Mouse (Mus musculus) spleen, postnatal 10 days (tissue): Measurements from ENCODE around the gene Limch1.

Experiments used
- DNase-seq, 2 experiments: peaks; one replicate each; pipeline ENCODE4 v3.0.0; 2021 to 2022; ENCODE audit warnings: low spot score in 2 of 2

The Limch1 gene

DNA sequence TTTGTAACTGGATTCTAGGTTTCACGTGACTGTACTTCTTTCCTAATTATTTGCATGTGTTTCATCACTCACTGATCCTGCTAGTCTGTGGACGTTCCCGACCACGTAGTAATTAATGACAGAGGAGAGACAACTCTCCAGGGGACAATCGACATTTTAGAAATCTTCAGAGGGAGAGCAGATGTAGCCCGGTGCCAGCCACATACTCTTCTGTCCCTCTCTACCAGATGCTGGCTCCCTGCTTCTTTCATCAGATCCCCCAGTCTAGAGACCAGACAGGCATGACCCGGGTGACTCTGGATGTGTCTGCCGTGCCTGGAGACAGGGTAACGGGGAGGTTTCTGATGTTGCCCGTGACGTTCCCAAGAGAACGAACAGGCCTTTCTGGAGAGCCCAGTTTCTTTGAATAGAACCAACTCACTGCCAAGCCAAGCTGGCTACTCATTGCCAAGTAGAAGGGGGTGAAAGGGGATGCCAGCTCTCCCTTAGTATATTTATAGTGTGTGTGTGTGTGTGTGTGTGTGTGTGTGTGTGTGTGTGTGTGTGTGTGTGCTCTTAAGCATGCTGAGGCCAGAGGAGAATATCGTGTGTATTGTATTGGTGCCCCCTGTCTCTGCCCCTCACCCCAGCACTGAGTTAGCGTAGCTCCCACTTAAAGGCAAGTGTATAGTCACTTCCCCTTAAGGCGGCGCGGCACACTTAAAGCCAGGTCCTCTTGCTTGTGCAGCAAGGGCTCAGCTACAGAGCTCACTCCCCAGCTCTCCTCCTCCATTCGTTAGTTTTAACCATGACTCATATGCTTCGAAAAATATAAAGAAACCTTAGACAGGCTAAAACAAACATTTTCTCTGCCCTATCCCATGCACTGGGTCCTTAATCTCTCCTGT lies 233.9 kb downstream of the Limch1 start:
- DNase-seq, result no peak

DNA sequence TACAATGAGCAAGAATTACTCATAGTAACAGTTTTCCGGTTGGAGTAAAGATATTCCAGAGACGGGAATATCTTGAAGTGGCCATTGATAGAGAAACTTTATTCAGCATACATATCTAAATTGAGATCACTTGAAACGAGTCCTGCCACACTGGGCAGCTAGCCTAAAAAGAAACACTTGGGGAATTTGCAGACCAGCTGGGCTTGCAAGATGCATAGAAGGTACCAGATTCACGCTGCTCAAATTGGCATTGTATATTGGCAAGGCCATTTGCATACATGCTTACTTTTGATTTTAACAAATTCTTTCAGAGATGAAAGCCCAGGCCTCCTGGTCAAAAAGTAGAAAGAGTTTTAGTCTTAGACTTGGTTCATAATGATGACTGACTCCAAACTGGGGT lies 235.2 kb downstream of the Limch1 start:
- DNase-seq, result no peak

DNA sequence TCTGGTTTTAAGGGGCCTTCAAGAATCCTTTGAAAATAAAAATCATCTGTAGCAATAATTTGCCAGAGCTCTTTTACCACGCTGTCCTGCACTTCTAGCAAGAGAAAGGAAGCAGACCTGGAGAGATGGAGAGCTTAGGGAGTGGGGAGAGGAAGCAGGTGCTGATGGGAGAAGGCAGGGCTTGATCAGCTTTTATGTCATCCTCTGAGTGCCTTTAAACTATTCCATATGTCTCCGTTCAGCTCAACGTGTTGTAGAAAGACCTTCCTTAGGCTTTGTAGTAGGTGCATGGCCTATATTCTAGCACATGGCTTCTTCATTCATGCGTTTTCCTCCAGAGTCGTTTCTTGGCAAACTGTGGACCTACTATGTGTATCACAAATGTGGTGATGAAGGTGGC lies 237.5 kb downstream of the Limch1 start:
- no peak for DNase-seq

DNA sequence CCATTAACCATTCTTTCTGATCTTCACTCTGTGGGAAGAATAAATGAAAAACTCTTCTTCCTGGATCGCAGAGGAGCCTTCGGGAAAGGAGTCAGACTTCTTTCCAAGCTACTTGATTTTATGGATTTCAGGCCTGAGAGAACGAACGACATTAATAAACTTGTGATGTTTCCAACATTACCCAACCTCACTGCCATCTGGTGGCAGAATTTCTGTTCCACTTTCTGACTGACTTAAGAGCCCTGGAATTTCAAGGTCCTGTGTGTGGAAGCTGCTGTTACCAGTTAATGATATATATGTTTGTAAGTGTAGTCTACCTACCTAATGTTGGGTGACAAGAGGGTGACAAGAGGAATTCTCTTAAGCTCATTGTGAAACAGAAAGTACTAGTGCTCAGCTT lies 243.3 kb downstream of the Limch1 start:
- DNase-seq, result no peak

DNA sequence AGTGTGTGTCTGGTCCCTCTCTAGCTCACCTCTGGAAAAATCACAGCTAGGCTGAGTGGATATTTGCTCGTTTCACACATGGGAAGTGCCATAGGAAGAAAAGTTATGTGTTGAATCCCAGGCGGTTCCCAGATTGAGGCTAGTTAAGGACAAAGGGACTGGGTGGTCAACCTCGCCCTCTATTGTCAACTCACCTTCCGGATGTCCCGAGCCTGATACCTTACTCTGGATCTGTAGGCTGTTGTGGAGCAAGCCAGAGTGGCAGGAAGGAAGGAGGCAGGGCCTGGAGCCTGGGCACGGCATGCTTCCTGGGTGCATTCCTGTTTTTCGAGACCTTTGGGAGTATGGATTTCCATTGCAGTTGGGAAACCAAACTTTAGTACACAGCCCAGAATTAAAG lies 243.9 kb downstream of the Limch1 start:
- DNase-seq, result no peak

DNA sequence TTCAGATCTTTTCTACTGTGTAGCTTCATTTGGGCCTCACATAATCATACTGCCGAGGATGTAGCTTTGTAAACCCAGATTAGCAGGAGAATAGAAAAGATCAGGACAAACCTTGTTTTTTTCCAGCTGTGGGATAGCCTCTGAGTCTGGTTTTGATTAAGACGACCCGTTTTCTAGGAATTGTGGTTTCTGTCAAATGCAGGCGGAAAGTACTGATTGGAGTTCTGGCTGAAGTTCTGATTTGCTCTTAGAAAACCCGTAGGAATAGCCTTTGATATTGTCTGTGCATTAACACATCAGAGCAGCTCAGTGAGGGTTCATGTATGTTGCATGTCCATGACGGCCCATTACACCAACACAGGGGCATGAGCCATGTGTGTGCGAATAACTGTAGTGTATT lies 246.8 kb downstream of the Limch1 start:
- DNase-seq, result no peak

DNA sequence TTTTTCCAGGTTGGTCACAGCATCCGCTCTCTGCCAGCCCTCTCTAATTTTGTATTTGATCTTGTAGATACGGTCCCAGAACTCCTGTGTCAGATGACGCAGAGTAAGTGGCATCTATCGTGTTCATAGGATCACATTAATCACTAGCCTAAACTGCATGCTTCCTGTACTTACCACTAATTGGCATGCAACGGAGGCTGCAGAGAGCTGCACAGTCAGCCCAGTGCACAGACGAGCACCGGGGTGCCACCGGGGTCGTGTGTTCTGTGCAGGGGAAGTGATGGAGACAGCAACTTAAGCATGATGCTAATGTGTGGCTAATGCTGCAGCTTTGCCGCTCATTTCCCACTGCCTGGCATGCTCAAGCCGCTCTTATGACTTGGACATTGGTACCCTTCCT lies 247.4 kb downstream of the Limch1 start:
- no peak for DNase-seq

DNA sequence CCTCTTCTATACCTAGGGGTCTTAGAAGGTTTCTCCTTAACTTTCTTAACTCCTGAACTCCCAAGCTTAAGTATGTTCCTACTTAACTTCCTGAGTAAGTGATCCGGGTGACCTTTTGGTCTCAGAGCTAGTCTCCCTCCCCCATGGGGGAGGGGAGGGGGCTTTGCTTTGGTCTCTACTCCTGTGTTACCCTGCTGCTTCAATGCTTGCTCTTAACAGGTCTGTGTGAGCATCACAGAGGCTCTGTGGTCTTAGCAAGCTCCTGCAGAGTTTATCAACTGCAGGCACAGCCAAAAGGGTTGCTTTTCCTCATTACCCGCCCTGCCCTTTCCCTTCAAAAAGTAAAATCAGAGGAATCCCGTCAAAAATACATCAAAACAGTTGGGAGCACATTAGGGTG lies 250.5 kb downstream of the Limch1 start:
- no peak for DNase-seq

DNA sequence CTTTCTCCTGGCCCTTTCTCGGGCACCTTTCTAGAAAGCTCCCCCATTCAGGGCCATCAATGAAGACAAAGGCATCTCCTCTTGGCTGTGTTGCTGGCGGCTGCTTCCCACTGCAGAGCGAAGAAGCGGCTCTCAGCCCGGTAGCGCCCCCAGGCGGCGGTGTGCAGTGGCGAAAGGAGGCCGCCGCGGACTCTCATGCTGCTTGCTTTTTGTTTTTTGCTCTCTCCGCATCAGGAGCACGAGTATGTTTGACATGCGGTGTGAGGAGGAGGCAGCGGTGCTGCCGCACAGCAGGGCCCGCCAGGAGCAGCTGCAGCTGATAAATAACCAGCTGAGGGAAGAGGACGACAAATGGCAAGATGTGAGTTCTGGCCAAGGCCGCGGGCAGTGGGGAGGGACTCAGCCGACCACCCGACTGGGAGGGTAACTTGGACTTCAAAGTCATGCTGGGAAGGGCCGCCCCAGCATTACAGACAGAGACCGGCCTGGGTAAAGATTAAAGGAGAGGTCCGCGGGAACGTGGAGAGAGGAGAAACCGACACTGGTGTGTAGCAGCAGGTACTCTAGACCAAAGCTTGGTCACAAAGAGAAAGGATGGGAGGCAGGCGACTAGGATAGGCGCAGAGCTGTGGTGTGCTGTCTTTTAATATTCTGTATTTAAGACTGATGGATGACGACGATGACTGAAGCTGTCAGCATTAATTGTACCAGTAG lies 251.4 kb downstream of the Limch1 start:
- DNase-seq, result peak; percentile 8 to 53

DNA sequence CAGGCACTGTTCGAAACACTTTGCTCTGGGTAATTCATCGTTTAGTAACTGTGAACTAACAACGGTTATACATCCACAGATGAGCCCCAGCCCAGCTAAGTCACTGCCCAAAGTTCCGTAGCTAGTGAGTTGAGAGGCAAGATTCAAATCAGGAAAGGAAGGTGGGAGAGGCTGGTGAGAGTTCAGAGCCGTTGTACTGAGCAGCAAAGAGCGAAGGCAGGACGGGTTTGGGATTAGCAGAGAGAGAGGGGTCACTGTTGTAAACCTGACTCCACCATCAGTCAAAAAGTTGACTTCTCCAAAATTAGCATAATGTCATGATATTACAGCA lies 251.9 kb downstream of the Limch1 start:
- DNase-seq, result no peak

DNA sequence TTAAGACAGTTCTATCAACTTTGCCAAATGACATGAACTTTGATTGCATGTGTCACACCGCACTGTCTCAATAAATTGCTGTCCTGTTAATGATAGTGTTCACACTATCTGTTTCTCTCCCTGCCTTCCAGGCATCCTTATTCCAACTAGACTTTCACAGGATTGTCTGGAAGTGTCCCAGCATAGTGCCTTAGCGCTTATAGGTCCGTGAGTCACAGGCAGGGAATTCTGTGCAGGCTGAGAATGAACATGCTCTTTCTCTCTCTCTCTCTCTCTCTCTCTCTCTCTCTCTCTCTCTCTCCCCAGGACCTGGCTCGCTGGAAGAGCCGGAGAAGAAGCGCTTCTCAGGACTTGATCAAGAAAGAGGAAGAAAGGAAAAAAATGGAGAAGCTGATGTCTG lies 252.7 kb downstream of the Limch1 start:
- no peak for DNase-seq

DNA sequence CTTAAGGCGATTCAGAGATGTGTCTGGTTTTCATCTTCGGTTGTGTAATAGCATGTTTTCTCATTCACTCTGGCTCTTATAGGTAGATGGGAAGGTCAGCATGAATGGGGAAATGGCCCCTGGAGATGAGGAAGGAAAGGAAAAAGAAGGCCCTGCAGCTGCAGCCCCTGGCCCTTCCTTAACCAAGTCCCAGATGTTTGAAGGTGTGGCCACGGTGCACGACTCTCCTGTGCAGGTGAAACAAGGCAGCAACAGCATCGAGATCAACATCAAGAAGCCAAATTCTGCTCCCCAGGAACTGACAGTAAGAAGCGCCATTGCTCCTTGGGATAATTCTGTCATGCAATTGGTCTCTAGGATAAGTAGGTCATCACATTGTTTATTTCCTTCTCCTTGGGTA lies 256.7 kb downstream of the Limch1 start:
- no peak for DNase-seq

DNA sequence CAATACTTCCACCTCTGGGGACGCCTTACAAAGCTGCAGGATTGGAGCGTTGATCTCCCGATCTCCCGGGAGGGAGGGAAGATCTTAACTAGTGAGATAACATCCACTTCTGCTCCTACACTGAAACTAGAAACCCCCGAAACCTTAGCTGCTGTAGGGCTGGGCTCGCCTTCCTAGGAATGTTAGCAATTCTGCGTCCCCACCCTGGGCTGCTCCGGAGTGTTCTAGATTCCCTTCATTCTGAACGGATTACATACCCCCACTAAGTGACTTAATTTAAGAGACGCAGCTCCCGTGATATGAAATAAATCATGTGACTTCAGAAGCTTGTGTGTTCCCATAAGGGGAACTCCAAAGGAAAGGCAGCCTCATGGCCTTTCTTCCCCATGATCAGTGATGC lies 259.0 kb downstream of the Limch1 start:
- DNase-seq, result no peak

DNA sequence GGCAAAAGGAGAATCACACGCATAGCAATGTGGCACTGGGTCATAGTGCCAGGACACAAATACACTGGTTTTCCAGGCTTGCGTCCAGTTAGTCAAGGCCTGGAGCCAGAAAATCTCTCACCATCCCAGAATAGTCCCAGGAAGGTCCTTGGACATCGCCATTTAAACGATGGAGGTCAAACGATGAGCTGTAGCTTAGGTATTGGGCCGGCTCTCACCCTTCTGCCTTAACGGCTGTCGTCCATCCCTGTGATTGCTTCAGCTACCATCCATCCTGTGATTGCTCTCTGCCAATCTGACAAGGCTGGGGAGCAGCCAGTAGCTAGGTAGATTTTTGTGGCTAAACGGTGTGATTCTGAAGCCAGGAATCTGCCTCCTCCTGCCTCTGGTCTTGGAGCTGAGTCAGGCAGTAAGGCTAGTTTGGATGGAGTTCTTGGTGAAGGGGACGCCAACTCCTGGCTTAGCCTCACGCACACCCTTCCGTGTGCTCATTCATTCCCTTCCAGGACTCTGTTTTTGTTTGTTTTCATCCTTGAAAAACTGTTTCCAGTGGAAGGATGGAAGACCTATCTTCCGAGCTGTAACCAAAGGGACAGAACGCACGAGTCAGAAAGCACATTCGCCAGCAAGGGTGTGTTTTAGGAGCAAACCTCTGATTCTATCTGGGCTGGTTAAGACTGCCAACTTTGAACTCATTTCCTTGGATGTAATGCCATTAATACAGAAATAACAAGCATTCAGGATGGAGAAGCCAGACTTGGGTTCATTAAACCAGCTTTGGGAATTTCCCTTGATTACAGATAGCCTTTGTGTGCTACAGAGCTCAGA lies 265.6 kb downstream of the Limch1 start:
- DNase-seq, result no peak

DNA sequence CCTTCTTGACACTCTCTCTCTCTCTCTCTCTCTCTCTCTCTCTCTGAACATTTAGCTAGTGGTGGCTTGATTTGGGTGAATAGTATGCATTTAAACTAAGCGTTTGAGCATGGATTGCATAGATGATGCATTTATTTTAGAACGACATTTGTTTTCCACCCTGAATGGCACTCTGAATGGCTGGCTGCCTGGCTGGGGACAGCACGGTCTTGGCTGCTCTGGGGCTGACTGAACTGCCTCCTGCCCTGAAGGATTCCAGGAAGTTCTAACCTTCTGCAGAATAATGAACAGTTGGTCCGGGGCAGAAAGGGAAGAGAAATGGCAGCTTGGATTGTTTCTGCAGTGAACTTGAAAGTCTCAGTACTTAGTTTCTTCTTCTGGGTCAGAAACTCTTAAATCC lies 266.4 kb downstream of the Limch1 start:
- DNase-seq, result no peak

DNA sequence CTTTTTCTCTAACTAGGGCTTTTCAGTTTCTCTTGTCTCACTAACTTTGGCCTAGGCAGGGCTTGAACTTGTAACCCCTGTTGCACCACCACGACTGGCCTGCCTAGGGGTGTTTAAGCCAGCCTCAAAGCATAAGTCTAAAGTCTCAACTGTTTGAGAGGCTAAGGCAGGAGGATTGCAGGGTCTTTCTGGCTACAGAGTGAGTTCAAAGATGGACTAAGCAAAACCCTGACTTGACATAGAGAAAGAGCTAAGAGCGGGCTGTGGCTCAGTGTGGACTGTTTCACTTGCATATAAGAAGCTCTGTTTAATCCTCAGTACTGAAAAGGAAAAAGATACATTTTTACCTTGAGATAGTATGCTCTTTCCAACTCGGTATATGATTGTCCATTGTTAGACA lies 268.3 kb downstream of the Limch1 start:
- DNase-seq, result no peak

DNA sequence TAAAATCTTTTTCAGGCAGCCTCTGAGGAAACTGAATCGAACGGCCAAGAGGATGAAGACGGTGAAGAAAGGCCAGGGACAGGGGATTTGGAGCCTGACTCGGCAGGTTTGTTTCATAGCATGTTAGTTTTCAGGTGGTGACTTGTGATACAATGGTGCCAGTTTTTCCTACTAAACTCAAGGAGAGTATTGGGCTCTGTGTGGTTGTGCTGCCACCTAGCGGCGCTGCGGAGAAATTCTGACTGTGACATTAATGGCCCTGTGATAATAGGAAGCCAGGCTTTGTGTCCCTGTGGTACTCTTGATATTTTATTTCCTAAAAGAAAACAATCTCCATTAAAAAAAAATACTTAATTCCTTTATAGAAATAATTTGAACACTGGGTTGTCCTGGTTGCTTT lies 270.8 kb downstream of the Limch1 start:
- DNase-seq, result peak; percentile 33 to 68

DNA sequence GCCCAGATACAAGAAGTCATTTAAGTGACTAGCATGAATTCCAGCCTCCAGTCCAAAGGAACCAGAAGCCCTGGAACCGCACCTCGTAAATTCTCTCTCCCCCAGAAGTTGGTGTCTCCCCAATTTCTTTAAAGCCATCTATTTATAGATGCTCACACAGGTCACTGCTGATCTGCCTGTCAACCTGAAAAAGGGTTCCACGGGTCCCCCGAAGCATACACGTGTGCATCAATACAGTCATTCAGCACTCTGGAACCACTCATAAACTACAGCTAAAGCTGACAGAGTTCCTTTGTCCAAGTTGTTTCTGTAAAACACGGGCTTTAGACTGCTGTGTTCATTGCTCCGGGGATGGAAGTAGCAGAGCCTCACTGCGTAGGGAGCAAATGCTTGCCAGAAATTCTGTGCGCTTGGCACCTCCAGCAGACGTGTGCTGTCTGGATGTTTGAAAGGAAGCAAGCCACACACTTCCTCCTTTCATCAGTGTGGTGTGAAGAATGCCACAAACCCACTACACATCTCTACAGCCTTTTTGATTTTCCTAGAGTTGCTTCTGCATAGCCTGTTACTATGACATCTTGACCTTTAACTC lies 278.9 kb downstream of the Limch1 start:
- no peak for DNase-seq

DNA sequence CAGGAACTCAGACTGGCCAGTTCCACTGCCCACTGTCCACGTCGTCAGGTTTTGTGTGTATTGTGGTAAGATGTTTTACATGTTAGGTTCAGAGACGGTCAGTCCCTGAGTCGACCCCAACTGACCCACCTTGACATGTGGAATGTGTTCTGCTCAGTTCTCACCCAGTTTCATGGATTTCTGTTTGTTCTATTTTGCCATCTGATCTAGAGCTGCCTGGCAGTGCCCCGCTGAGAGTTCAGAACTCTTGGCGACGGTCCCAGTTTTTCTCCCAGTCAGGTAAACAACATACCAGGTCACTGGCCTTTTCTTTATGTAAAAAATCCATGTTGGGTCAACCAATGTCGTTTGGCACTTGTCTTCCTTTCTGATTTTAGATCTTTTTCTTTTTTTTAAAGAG lies 279.5 kb downstream of the Limch1 start:
- DNase-seq, result no peak

DNA sequence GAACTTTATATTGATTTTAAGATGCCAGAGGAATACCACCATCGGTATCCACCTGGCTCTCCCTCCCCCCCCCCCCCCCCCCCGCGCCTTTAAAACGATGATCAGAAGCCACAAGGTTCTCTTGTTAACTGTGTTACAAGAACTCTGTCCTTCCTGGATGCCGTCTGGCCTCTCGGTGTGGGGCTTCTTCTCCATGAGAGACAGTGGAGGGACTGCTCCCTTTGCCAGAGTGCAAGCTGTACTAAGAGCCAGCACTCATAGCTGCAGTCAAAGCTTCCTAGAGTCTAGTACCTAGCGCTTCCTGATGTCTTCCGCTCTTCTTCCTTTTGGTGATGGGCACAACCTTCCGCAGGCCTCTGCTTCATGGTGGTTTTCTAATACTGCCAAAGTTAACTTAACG lies 280.0 kb downstream of the Limch1 start:
- DNase-seq, result no peak

DNA sequence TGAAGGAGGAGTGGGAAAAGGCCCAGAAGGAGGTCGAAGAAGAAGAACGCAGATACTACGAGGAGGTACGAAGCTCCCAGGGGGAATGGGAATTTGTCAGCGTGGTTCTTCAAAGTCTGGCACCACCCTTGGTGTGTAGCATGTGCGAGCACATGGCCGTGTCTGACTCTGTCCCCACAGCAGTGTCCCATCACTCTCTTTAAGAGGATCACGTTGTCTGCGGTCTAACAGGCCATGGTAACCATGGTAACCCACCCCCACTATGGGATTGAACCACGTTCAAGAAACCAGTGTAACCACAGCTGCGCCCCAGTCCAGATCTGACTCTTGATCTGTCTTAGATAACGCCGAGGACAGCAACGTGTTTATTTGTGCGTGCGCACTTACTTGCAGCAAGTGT lies 283.2 kb downstream of the Limch1 start:
- DNase-seq, result no peak

DNA sequence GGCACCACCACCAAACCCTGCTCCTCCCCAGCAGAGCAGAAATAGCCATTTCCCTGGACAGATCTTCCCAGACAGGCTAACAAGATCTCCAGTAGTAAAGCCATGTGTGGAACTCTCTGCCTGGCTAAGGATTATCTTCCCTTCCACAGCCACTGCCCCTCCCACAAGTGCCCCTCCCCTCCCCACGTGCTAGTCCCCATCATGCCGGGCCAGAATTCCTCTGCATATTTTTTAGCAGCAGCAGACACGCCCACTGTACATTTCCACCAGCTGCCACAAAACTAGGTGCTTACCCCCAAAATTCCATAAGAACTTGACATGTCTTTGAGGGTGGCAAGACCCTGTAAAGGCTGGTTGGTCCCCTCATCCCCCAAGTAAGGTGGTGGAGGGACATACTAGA lies 284.3 kb downstream of the Limch1 start:
- no peak for DNase-seq
